Mouse (Mus musculus): ENCODE results near the gene Hmcn2. TPM values are rescaled to one million over a fixed set of nuclear protein-coding genes. Genes with fewer than 3 reads are reported as not detected.

Hmcn2 gene
- polyA plus RNA-seq, 1 experiment from 2014 or later: 5.5 TPM

DNA sequence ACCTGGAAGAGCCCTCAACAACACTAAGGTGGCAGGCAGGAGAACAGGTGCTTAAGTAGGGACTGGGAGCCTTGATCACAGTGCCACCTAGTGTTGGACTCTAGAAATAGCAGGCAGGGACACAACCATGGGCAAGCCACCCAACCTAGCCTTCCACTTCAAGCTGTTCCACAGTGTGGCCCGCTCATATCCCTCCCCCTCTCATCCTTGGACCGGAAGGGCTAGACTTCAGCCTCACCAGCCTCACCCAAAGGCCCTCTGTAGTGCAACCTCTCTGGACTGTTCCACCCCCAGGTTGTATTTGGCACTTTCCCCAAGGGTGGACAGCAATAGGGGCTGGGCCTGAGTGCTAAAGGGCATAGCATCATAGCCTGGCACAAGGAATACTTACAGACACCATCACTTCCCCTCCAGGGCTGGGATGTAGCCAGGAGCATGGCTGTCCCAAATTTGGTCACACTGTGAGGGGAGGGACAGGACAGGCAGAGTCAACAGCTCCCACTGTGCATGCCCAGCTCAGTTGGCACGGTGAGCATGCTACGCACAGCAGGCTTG, 67.2 kb downstream of the Hmcn2 start:
- Histone ChIP-seq H3K9ac (ENCODE audit: low read depth, low read length) (no peak overlapping the region), H3K27me3 (replicated peaks; ENCODE audit: control insufficient read depth, insufficient read depth, low read length) (no peaks in the 10 kb centered on the region), H3K4me1 (replicated peaks; ENCODE audit: control insufficient read depth, insufficient read depth, low read length) (no peaks in the 10 kb centered on the region), H3K9me3 (ENCODE audit: control insufficient read depth) (no peaks in the 10 kb centered on the region), H3K27ac (ENCODE audit: low read depth, low read length) (no peak overlapping the region), H3K4me3 (ENCODE audit: low read depth, low read length) (no peak overlapping the region), H3K4me2 (replicated peaks; ENCODE audit: low read depth) (no peak overlapping the region), H3K36me3 (ENCODE audit: control insufficient read depth, insufficient read depth) (no peaks in the 10 kb centered on the region; the same call in 1 of the 2 replicates)
- WGBS: 50% methylated on average over 4 of the region's 4 CpGs
- peak; percentile 94 for TF ChIP-seq CTCF (IDR thresholded peaks at IDR 0.05; ENCODE audit: low read depth)
- peak; percentile 43; the same call in 1 of the 2 replicates for ATAC-seq

DNA sequence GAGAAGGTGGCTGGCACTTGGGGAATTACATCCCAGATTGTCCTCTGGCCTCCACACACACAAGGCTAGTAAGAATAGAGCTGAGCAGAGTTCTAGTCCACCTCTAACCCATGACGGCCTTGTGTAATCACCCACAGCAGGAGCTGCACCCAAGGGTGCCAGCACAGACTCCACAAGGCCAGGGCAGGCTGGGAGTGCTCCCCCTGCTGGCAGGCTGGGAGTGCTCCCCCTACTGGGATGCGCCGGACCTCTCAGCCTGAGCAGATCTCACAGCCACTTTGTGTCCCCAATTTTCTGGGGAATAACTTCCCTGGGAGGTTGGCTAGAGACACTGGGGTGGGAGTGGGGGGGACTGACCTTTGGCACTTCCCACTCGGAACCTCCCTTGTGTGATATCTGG, 68.7 kb downstream of the Hmcn2 start:
- 29% methylated on average over 4 of the region's 4 CpGs for WGBS
- Histone ChIP-seq H3K4me3 (ENCODE audit: low read depth, low read length) (no peak overlapping the region), H3K9ac (ENCODE audit: low read depth, low read length) (no peak overlapping the region), H3K27me3 (replicated peaks; ENCODE audit: control insufficient read depth, insufficient read depth, low read length) (no peaks in the 10 kb centered on the region), H3K4me1 (replicated peaks; ENCODE audit: control insufficient read depth, insufficient read depth, low read length) (no peaks in the 10 kb centered on the region), H3K27ac (ENCODE audit: low read depth, low read length) (no peak overlapping the region), H3K36me3 (ENCODE audit: control insufficient read depth, insufficient read depth) (no peaks in the 10 kb centered on the region; the same call in 1 of the 2 replicates), H3K9me3 (ENCODE audit: control insufficient read depth) (no peaks in the 10 kb centered on the region), H3K4me2 (replicated peaks; ENCODE audit: low read depth) (no peak overlapping the region)
- ATAC-seq: 0 out of 2 replicates have a peak, but pooled peaks have one; percentile 21
- TF ChIP-seq CTCF (IDR thresholded peaks at IDR 0.05; ENCODE audit: low read depth): peak; percentile 92

DNA sequence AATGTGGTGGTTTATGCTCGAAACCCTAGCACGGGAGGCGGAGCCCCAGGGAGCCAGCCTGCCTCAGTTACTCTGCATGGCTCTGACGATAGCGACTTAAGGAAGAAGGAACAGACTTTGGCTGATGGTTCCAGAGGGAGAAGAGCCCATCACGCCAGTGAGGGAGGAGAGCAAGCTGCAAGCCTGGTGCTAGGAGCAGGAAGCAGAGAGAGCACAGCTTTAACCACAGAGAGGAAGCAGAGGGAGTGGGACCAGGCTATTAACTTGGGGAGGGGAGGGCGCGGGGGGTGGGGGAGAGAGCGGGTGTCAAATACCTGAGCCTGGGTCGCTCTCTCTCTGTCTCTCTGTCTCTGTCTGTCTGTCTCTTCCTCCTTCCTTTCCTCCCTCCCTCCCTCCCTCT, 102.8 kb downstream of the Hmcn2 start:
- no peak for ATAC-seq
- H3K36me3 ChIP-seq (ENCODE audit: control insufficient read depth, insufficient read depth): no peaks in the 10 kb centered on the region
- no peak overlapping the region for H3K4me3 ChIP-seq (ENCODE audit: low read depth, low read length)
- no peak overlapping the region for H3K4me2 ChIP-seq (replicated peaks; ENCODE audit: low read depth)
- H3K27ac ChIP-seq (ENCODE audit: low read depth, low read length): no peak overlapping the region
- no peaks in the 10 kb centered on the region for H3K27me3 ChIP-seq (replicated peaks; ENCODE audit: control insufficient read depth, insufficient read depth, low read length)
- TF ChIP-seq CTCF (IDR thresholded peaks at IDR 0.05; ENCODE audit: low read depth): no peak
- H3K9ac ChIP-seq (ENCODE audit: low read depth, low read length): no peak overlapping the region
- H3K9me3 ChIP-seq (ENCODE audit: control insufficient read depth): no peaks in the 10 kb centered on the region
- no peaks in the 10 kb centered on the region for H3K4me1 ChIP-seq (replicated peaks; ENCODE audit: control insufficient read depth, insufficient read depth, low read length)
- 49% methylated on average over 10 of the region's 10 CpGs for WGBS

DNA sequence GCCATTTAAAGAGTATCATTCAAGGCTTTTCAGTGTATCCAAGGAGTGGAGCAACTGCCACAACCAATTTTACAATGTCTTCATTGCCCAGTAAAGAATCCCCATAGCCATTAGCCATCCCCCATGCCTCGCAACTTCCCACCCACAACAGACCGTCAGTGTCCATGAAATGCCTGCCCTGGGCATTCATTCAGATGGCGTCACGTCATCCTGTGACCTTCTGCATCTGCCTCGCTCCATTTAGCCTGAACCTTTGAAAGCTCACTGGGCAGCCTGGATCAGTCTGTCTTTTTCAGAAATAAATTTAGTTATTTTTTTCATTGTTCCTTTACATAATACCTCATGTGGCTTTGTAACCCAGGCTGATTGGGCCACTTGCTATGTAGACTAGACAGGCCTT, 103.8 kb downstream of the Hmcn2 start:
- no peak for ATAC-seq
- no peaks in the 10 kb centered on the region for H3K27me3 ChIP-seq (replicated peaks; ENCODE audit: control insufficient read depth, insufficient read depth, low read length)
- H3K4me3 ChIP-seq (ENCODE audit: low read depth, low read length): no peak overlapping the region
- no peaks in the 10 kb centered on the region for H3K36me3 ChIP-seq (ENCODE audit: control insufficient read depth, insufficient read depth)
- 87% methylated on average over 5 of the region's 5 CpGs for WGBS
- no peak overlapping the region for H3K27ac ChIP-seq (ENCODE audit: low read depth, low read length)
- H3K9me3 ChIP-seq (ENCODE audit: control insufficient read depth): no peaks in the 10 kb centered on the region
- TF ChIP-seq CTCF (IDR thresholded peaks at IDR 0.05; ENCODE audit: low read depth): no peak
- H3K4me2 ChIP-seq (replicated peaks; ENCODE audit: low read depth): no peak overlapping the region
- H3K4me1 ChIP-seq (replicated peaks; ENCODE audit: control insufficient read depth, insufficient read depth, low read length): no peaks in the 10 kb centered on the region
- H3K9ac ChIP-seq (ENCODE audit: low read depth, low read length): no peak overlapping the region

DNA sequence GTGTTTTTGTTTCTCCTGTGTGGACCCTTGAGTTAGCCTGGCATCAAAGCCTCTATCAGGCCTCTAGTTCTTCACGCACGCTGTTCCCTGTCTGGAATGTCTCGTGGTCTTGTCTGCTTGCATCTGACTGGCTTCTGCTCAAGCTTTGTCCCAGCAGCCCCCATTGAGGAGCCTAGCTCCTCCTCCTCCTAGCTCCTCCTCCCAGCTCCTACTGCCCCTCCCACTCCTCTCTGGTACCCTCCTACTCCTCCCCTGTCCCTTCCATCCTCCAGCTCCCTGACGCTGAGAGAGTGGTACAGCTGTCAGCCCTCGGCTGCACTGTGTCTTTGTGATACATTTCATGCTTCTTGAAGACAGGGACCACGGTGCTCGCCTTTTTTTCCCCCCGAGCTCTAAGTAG, 104.4 kb downstream of the Hmcn2 start:
- TF ChIP-seq CTCF (IDR thresholded peaks at IDR 0.05; ENCODE audit: low read depth): no peak
- Histone ChIP-seq H3K27ac (ENCODE audit: low read depth, low read length) (no peak overlapping the region), H3K27me3 (replicated peaks; ENCODE audit: control insufficient read depth, insufficient read depth, low read length) (no peaks in the 10 kb centered on the region), H3K4me3 (ENCODE audit: low read depth, low read length) (no peak overlapping the region), H3K9me3 (ENCODE audit: control insufficient read depth) (no peaks in the 10 kb centered on the region), H3K36me3 (ENCODE audit: control insufficient read depth, insufficient read depth) (no peaks in the 10 kb centered on the region), H3K4me1 (replicated peaks; ENCODE audit: control insufficient read depth, insufficient read depth, low read length) (no peaks in the 10 kb centered on the region), H3K9ac (ENCODE audit: low read depth, low read length) (no peak overlapping the region), H3K4me2 (replicated peaks; ENCODE audit: low read depth) (no peak overlapping the region)
- ATAC-seq: no peak
- WGBS: 38% methylated on average over 8 of the region's 8 CpGs

DNA sequence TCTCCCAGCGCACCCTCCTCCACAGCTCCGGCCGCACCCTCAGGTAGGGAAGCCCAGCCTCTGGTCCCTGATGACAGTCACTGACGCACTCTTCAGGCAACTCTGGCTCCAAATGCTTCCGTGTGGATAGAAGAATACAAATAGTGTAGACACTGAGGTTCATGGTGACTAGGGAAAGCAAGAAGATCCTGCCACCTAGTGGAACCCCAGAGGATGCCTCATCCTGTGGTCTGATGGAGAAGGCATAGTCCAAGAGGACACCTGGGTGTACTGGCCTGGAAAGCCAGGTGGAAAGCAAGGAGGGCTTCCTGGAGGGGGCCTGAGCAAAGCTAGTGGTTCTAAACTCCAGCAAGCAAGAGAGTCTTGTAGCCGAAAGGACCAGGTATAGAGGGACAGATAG, 106.7 kb downstream of the Hmcn2 start:
- Histone ChIP-seq H3K36me3 (ENCODE audit: control insufficient read depth, insufficient read depth) (no peaks in the 10 kb centered on the region), H3K27me3 (replicated peaks; ENCODE audit: control insufficient read depth, insufficient read depth, low read length) (no peaks in the 10 kb centered on the region), H3K4me3 (ENCODE audit: low read depth, low read length) (no peak overlapping the region), H3K27ac (ENCODE audit: low read depth, low read length) (no peak overlapping the region), H3K4me2 (replicated peaks; ENCODE audit: low read depth) (no peak overlapping the region), H3K9me3 (ENCODE audit: control insufficient read depth) (no peaks in the 10 kb centered on the region), H3K4me1 (replicated peaks; ENCODE audit: control insufficient read depth, insufficient read depth, low read length) (no peaks in the 10 kb centered on the region), H3K9ac (ENCODE audit: low read depth, low read length) (no peak overlapping the region)
- 75% methylated on average over 6 of the region's 6 CpGs for WGBS
- TF ChIP-seq CTCF (IDR thresholded peaks at IDR 0.05; ENCODE audit: low read depth): peak; percentile 71
- no peak for ATAC-seq

DNA sequence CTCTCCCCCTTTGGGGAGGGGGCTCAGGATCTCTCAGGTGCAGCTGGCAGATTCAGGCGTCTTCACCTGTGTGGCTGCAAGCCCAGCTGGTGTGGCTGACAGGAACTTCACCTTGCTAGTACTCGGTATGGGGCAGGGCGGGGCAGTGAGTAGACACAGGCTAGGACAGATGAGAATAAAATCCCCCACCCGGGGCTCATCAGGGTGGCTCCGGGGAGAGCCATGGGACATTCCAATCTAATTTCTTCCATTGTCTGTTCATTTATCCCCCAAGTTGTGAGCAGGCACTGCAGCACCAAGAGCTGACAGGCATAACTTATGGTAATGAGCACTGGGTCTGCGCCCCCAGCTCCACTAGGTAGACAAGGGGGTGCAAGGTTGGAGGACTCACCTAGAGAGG, 108.4 kb downstream of the Hmcn2 start:
- H3K36me3 ChIP-seq (ENCODE audit: control insufficient read depth, insufficient read depth): no peaks in the 10 kb centered on the region
- no peak for ATAC-seq
- H3K4me2 ChIP-seq (replicated peaks; ENCODE audit: low read depth): no peak overlapping the region
- H3K9me3 ChIP-seq (ENCODE audit: control insufficient read depth): no peaks in the 10 kb centered on the region
- H3K4me1 ChIP-seq (replicated peaks; ENCODE audit: control insufficient read depth, insufficient read depth, low read length): no peaks in the 10 kb centered on the region
- WGBS: 52% methylated on average over 6 of the region's 6 CpGs
- no peaks in the 10 kb centered on the region for H3K27me3 ChIP-seq (replicated peaks; ENCODE audit: control insufficient read depth, insufficient read depth, low read length)
- no peak overlapping the region for H3K27ac ChIP-seq (ENCODE audit: low read depth, low read length)
- no peak overlapping the region for H3K4me3 ChIP-seq (ENCODE audit: low read depth, low read length)
- no peak for TF ChIP-seq CTCF (IDR thresholded peaks at IDR 0.05; ENCODE audit: low read depth)
- H3K9ac ChIP-seq (ENCODE audit: low read depth, low read length): no peak overlapping the region
